Mouse (Mus musculus) limb, embryonic 13.5 days (tissue): ENCODE data around the gene Plekhb2. TPM values are rescaled to one million over a fixed set of nuclear protein-coding genes. Genes with fewer than 3 reads are reported as not detected.

Experiments
- ATAC-seq: fragments of 200-750 bp; cut with Nextera tagmentation; 2 replicates; pipeline ENCODE4 v1.8.0; 2017; ENCODE audit warnings: low read depth, moderate number of reproducible peaks, moderate TSS enrichment; ENCODE audit not compliant: low FRiP score
- H3K27ac ChIP-seq: fragments of 300-500 bp; sonication (generic); 2 replicates; pipeline ENCODE4 v1.5.1; 2015; ENCODE audit warnings: inconsistent platforms, mild to moderate bottlenecking, moderate library complexity
- H3K27me3 ChIP-seq: fragments of 300-500 bp; sonication (generic); 2 replicates; pipeline ENCODE4 v1.6.1; 2015; ENCODE audit warnings: mild to moderate bottlenecking, inconsistent platforms
- H3K36me3 ChIP-seq: fragments of 300-500 bp; sonication (generic); 2 replicates; pipeline ENCODE4 v1.6.1; 2015; ENCODE audit warnings: inconsistent platforms, mild to moderate bottlenecking, moderate library complexity
- H3K4me1 ChIP-seq: fragments of 300-500 bp; sonication (generic); 2 replicates; pipeline ENCODE4 v1.6.1; 2015; ENCODE audit warnings: inconsistent platforms
- H3K4me2 ChIP-seq: fragments of 300-500 bp; sonication (generic); replicated peaks from 2 replicates; pipeline ENCODE4 v1.6.1; 2015; ENCODE audit warnings: inconsistent platforms, mild to moderate bottlenecking, moderate library complexity
- H3K4me3 ChIP-seq: fragments of 300-500 bp; sonication (generic); 2 replicates; pipeline ENCODE4 v1.5.1; 2015; ENCODE audit warnings: moderate library complexity, mild to moderate bottlenecking, inconsistent platforms
- H3K9ac ChIP-seq: fragments of 300-500 bp; sonication (generic); 2 replicates; pipeline ENCODE4 v1.6.1; 2015; ENCODE audit warnings: mild to moderate bottlenecking, inconsistent platforms
- H3K9me3 ChIP-seq: fragments of 300-500 bp; sonication (generic); 2 replicates; pipeline ENCODE4 v1.6.1; 2016; ENCODE audit warnings: inconsistent platforms
- WGBS: fragments of 180-500 bp; shearing (Covaris S2); methylation state at CpG from one replicate; pipeline ENCODE4 v1.1.7; 2015; 5-methylcytosine and 5-hydroxymethylcytosine counted together
- polyA plus RNA-seq: library from polyadenylated mRNA; unstranded; fragments of >200 nt; fragmentation: Nextera tagmentation; extraction: Ambion mirVana; gene quantifications from 2 replicates; pipeline ENCODE4 v1.2.1, GENCODE M21; 2015

Plekhb2 gene
- 16.2 and 17.9 TPM in 2 replicates for polyA plus RNA-seq

GRCm38 (mm10) chr1:34849745-34850342, at the start of gene Plekhb2:
Gene Plekhb2 (plus strand): TSS chr1:34849976.
- Histone ChIP-seq H3K36me3 (no peaks in the 10 kb centered on the region), H3K4me1 (peaks cover 11% of the 10 kb centered on the region; the same call in 1 of the 2 replicates), H3K9me3 (no peaks in the 10 kb centered on the region), H3K4me3 (peak within 1 kb of the TSS; percentile 72), H3K27ac (no peak within 1 kb of the TSS), H3K27me3 (no peaks in the 10 kb centered on the region), H3K4me2 (peak within 1 kb of the TSS; percentile 84), H3K9ac (peak within 1 kb of the TSS; percentile 76)
- 1% methylated on average over 36 of the region's 40 CpGs for WGBS
- ATAC-seq, result peak; percentile 75

GRCm38 (mm10) chr1:34801616-34802289, 48.0 kb upstream of the Plekhb2 start:
- Histone ChIP-seq H3K4me2 (peak overlapping the region; percentile 94), H3K4me3 (peak overlapping the region; percentile 73), H3K9ac (peak overlapping the region; percentile 77), H3K4me1 (peaks cover 24% of the 10 kb centered on the region), H3K36me3 (no peaks in the 10 kb centered on the region), H3K27me3 (peaks cover 11% of the 10 kb centered on the region), H3K9me3 (no peaks in the 10 kb centered on the region), H3K27ac (no peak overlapping the region)
- ATAC-seq, result peak; percentile 90
- under 1% methylated on average over 47 of the region's 47 CpGs for WGBS

GRCm38 (mm10) chr1:34802290-34802642, 47.5 kb upstream of the Plekhb2 start:
- Histone ChIP-seq H3K9ac (peak overlapping the region; percentile 77), H3K27ac (no peak overlapping the region), H3K4me1 (peaks cover 24% of the 10 kb centered on the region), H3K36me3 (peaks cover 5% of the 10 kb centered on the region), H3K9me3 (no peaks in the 10 kb centered on the region), H3K27me3 (peaks cover 16% of the 10 kb centered on the region), H3K4me3 (peak overlapping the region; percentile 73), H3K4me2 (peak overlapping the region; percentile 94)
- ATAC-seq, result no peak; the same call in 1 of the 2 replicates
- WGBS, result 31% methylated on average over 7 of the region's 7 CpGs

DNA sequence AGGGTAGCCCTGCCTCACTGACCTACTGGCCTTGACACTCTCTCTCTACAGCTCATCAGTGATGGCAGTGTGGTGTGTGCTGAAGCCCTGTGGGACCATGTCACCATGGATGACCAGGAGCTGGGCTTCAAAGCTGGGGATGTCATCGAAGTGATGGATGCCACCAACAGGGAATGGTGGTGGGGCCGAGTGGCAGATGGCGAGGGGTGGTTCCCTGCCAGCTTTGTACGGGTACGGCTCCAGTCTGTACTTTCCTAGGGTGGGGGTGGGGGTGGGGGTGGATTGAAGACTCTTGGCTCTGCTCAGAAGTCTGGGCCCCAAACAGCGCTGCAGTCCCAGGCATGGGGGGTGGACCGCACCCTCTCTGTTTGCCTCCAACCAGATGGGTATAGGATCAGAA, 44.9 kb upstream of the Plekhb2 start:
- Histone ChIP-seq H3K27ac (no peak overlapping the region), H3K36me3 (peaks cover 17% of the 10 kb centered on the region), H3K4me1 (peaks cover 24% of the 10 kb centered on the region), H3K4me2 (no peak overlapping the region), H3K9ac (no peak overlapping the region), H3K4me3 (no peak overlapping the region), H3K9me3 (no peaks in the 10 kb centered on the region), H3K27me3 (peaks cover 21% of the 10 kb centered on the region)
- 86% methylated on average over 7 of the region's 7 CpGs for WGBS
- no peak for ATAC-seq

- Histone ChIP-seq H3K36me3 (peaks cover 29% of the 10 kb centered on the region), H3K4me3 (no peak overlapping the region), H3K4me2 (no peak overlapping the region; the same call in 1 of the 2 replicates), H3K27ac (no peak overlapping the region), H3K27me3 (peaks cover 21% of the 10 kb centered on the region), H3K9me3 (no peaks in the 10 kb centered on the region), H3K4me1 (peaks cover 22% of the 10 kb centered on the region), H3K9ac (no peak overlapping the region)
- WGBS, result 17% methylated on average over 34 of the region's 35 CpGs
- ATAC-seq, result no peak
These were observed 43.8 kb upstream of the Plekhb2 start for GRCm38 (mm10) chr1:34805931-34806520.

- 92% methylated on average over 8 of the region's 8 CpGs for WGBS
- H3K27ac ChIP-seq, result no peak overlapping the region
- peaks cover 21% of the 10 kb centered on the region for H3K27me3 ChIP-seq
- peaks cover 51% of the 10 kb centered on the region for H3K36me3 ChIP-seq
- no peaks in the 10 kb centered on the region for H3K9me3 ChIP-seq
- H3K4me1 ChIP-seq, result peaks cover 8% of the 10 kb centered on the region; the same call in 1 of the 2 replicates
- H3K4me2 ChIP-seq, result no peak overlapping the region
- no peak overlapping the region for H3K9ac ChIP-seq
- no peak for ATAC-seq
- H3K4me3 ChIP-seq, result no peak overlapping the region
These were observed 41.3 kb upstream of the Plekhb2 start for GRCm38 (mm10) chr1:34808445-34808844.

DNA sequence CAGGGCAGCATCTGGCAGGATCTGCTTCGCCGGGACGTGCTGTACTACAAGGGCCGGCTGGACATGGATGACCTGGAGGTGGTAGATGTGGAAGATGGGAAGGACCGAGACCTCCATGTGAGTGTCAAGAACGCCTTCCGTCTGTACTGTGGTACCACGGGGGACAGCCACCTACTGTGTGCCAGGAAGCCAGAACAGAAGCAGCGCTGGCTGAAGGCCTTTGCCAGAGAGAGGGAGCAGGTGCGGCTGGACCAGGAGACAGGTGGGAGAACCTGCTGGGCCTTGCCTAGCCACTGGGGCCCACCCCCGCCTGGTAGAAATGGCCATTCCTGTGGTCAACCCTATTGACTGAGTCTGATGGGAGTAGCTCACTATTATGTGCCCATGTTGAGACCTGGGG, 39.5 kb upstream of the Plekhb2 start:
- Histone ChIP-seq H3K27ac (no peak overlapping the region), H3K4me1 (peaks cover 8% of the 10 kb centered on the region; the same call in 1 of the 2 replicates), H3K4me2 (no peak overlapping the region), H3K36me3 (peaks cover 69% of the 10 kb centered on the region), H3K4me3 (no peak overlapping the region), H3K27me3 (peaks cover 21% of the 10 kb centered on the region), H3K9ac (no peak overlapping the region), H3K9me3 (no peaks in the 10 kb centered on the region)
- WGBS, result 96% methylated on average over 11 of the region's 11 CpGs
- ATAC-seq, result no peak; the same call in 1 of the 2 replicates

- Histone ChIP-seq H3K36me3 (peaks cover 77% of the 10 kb centered on the region), H3K4me3 (no peak overlapping the region), H3K9me3 (no peaks in the 10 kb centered on the region), H3K27ac (no peak overlapping the region), H3K4me1 (peaks cover 5% of the 10 kb centered on the region; the same call in 1 of the 2 replicates), H3K4me2 (no peak overlapping the region), H3K9ac (no peak overlapping the region), H3K27me3 (peaks cover 15% of the 10 kb centered on the region)
- ATAC-seq, result no peak
- WGBS, result 86% methylated on average over 6 of the region's 6 CpGs
These were observed 38.7 kb upstream of the Plekhb2 start for GRCm38 (mm10) chr1:34811035-34811434.

DNA sequence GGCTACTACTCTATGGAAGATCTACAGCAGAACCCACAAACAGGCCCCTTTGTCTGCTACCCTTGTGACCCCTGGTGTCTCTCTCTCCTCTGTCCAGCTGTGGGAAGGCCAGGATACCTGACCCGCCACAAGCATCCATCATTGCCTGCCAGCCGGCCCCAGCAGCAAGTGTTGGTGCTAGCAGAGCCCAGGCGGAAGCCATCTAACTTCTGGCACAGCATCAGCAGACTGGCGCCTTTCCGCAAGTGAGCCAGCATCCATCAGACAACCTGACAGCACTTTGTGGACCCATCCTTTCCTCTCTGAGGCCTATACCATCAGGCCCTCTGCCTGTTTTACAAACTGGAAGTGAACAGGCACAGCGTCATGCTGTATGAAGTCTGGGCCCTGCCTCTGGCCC, 38.2 kb upstream of the Plekhb2 start:
- 0 out of 2 replicates have a peak, but pooled peaks cover 10% of the 10 kb centered on the region for H3K27me3 ChIP-seq
- peaks cover 82% of the 10 kb centered on the region for H3K36me3 ChIP-seq
- WGBS, result 72% methylated on average over 6 of the region's 6 CpGs
- peaks cover under 1% of the 10 kb centered on the region; the same call in 1 of the 2 replicates for H3K4me1 ChIP-seq
- H3K9me3 ChIP-seq, result no peaks in the 10 kb centered on the region
- H3K4me2 ChIP-seq, result no peak overlapping the region
- no peak for ATAC-seq
- H3K4me3 ChIP-seq, result no peak overlapping the region
- no peak overlapping the region for H3K9ac ChIP-seq
- H3K27ac ChIP-seq, result no peak overlapping the region

DNA sequence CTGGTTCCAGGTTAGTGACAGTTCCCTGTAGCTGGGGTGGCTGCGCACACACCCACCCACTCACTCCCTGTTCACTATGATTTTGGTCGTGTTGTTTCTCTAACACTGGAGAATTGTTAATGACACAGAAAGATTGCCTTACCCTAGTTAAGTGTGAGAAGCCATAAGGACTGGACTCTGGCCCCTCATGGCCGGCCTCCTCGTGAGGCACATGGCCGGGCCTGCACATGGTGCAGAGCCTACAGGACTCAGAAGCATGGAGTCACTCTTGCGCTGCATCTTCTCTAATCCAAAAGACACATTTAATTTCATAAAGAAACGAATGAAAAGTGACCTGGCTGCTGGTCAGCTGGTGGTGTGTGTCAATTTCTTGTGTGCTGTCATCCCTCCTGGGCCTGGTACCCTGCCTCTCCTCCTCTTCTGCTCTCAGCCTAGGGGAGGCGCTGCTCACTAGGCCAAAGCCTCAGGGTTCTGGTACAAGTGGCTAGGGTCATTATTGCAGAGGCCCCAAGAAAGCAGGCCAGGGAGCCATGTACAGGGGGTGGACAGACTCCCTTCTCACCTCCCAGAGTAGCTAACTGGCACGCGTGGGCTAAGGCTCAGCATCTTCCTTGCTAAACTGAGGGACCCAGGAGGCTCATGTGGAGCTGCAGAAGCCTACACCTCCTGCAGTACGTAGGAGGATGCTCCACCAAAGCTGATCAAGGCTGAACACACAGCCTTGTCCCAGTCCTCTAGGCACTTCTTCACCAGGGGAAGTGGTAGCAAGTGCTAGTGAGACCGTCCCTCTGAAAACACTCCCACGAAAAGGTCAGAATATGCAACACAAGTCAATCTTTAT, 37.1 kb upstream of the Plekhb2 start:
- Histone ChIP-seq H3K9me3 (no peaks in the 10 kb centered on the region), H3K4me1 (no peaks in the 10 kb centered on the region), H3K36me3 (peaks cover 88% of the 10 kb centered on the region), H3K4me3 (no peak overlapping the region), H3K4me2 (no peak overlapping the region), H3K27ac (no peak overlapping the region), H3K27me3 (0 out of 2 replicates have a peak, but pooled peaks cover 2% of the 10 kb centered on the region), H3K9ac (no peak overlapping the region)
- 92% methylated on average over 13 of the region's 13 CpGs for WGBS
- ATAC-seq, result no peak

DNA sequence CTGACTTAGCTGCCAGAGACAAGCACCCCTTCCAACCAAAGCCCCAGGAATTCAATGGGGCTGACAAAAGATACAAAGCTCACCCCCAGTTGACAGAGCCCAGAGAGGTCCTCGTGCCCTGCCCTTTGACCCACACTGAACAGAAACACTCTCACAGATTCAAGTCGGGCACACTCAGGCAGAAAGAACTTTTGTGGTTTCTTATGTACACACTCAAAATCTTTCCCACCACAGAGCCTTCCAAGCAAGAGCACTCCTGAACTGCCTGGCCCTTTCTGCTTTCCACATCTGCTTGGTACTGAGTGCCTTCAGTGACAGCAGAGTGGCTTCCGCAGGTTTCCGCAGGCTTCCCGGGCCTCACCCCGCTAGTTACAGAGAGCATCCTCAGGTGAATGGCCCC, 33.9 kb upstream of the Plekhb2 start:
- Histone ChIP-seq H3K9ac (no peak overlapping the region), H3K36me3 (peaks cover 98% of the 10 kb centered on the region)
- 97% methylated on average over 6 of the region's 6 CpGs for WGBS

More for the DNA sequence above, 33.9 kb upstream of the Plekhb2 start:
- Histone ChIP-seq H3K9me3 (no peaks in the 10 kb centered on the region), H3K4me2 (no peak overlapping the region), H3K27ac (no peak overlapping the region), H3K27me3 (no peaks in the 10 kb centered on the region), H3K4me1 (no peaks in the 10 kb centered on the region), H3K4me3 (no peak overlapping the region)
- ATAC-seq, result no peak
